Mouse (Mus musculus): ENCODE results near the gene Gm9747.

Gene Gm9747

DNA sequence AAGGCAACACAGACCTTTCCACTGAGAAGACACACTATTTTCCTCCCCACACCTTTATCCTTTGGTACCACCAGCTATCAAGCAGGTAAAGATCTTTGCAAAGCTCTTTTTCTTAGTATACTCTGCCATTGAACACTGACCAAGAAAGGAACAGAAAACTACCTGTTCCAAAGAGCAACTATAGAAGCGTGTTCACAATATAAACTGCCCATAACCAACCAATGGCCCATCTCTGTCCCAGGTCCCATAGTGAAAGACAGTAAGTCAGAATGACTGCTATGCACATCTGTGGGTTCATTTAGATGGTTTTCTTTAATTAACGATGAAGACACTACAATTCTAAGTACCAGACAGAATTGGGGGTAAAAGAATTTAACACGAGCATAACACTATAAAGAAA, at the start of gene Gm9747:
Gm9747 (plus strand) TSS at position 301 of the 400 bp plus-strand sequence.
- no peak for DNase-seq (ENCODE audit: low read depth, low spot score)

DNA sequence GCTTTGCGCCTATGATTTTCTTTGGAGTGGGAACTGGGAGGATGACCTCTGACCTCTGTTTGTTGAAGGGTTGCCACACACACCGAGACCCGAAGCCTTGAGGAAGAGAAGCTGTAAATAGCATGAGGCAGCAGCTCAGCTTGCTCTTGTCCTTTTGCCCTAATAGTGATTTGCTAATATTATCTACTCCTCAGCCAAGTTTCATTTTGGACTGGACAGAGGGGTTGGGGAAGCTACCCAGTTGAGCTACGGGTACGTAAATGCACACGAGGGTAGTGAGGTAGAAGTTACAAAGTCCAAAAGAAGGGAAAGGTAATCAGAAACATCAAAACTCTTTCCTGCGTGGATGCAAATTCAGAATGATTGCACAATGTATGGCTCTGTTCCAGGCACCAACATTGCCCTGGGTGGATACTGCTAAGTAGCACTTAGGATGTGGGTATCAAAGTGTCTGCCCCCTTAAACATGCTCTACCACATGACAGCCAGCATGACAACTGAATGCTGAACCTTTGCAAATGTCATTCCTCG, 48.9 kb upstream of the Gm9747 start:
- no peak for DNase-seq (ENCODE audit: low read depth, low spot score)

DNA sequence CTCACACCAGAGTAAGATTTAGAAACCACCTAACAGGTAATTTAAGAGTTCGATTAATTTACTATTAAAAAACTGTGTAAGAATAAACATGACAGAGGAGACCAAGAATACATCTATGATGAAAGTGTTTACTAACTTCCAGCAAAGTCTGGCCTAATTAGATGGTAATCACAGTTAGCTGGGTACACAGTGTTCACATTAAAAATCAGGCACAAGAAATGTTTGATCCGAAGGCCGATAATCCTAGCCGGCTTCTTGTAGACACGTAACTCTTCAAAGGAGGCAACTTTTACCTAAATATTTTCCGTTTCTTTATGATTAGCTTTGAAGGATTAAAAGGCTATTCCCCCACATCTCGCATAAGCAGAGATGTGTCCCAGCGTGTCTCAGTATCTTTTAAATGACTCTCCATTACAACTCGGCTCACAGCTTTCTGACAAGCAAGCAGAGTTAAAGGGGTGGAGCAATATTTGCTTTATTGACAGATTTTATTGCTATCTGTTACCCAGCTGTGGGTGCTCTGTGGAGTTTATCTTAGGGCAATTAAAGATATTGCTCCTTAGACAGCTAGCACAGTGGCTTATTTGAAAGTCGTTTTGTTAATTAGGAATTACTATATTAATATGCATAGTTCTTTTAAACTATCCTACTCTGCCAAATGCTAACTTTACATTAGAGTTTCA, 44.2 kb upstream of the Gm9747 start:
- no peak for DNase-seq (ENCODE audit: low read depth, low spot score)

DNA sequence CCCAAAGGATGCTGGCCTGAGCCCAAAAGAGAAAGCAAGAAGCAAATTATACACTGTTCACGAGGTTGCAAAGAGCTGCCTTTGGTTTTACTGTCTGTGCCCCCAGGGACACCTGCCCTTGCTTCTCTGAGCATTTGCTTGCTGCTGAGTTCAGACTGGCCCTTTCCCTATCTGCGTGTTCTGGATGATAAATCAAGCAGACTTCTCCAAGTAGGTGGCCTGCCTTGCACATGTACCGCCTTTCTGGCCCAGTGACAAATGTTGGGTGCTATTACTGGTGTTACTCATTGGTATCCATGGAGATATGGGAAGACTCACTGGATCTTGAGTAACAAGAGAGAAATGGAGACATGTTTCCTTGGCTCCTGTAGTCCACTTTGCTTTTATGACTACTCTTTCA, 43.4 kb upstream of the Gm9747 start:
- peak; percentile 35 for DNase-seq (ENCODE audit: low read depth, low spot score)

DNA sequence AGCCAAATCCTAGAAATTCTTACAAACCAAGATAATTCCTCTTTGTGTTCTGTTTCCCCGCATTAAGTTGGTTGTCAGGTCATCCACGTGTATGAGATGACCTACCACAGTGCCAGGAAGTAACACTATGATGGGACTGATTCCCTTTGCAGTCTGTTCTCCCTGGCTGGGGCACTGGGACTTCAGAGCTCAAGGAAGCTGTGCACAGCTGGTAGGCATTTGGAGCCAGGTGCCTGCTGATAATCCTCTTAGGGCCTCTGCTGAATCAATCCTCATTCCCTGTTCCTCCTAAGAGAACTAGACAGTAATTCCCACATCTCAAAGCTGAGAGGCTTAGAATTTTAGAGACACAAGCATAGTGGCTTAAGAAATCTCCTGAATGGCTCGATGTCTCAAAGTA, 41.3 kb upstream of the Gm9747 start:
- DNase-seq (ENCODE audit: low read depth, low spot score): no peak

GRCm38 (mm10) chr1:82199918-82200317, 33.0 kb upstream of the Gm9747 start:
- no peak for DNase-seq (ENCODE audit: low read depth, low spot score)

DNA sequence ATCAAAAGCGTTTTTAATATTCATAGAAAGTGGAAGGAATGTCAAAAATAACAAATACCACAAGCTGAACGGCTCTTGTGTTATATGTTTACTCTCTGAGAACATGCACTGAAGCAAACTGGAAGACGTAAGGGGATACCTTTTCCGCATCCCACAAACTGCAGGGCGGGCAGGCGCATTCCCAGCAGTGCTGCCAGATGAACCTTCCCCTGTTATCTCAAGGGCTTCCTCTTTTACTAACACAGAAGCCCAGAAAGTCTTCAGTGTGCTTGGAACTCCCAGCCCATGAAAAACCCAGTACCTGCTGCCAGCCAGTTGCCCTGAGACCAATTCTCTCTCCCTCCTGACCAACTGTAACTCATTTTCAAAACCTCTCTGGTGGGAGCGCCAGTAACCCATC, 32.3 kb upstream of the Gm9747 start:
- DNase-seq (ENCODE audit: low read depth, low spot score): no peak

GRCm38 (mm10) chr1:82207511-82207910, 25.4 kb upstream of the Gm9747 start:
- DNase-seq (ENCODE audit: low read depth, low spot score): no peak

DNA sequence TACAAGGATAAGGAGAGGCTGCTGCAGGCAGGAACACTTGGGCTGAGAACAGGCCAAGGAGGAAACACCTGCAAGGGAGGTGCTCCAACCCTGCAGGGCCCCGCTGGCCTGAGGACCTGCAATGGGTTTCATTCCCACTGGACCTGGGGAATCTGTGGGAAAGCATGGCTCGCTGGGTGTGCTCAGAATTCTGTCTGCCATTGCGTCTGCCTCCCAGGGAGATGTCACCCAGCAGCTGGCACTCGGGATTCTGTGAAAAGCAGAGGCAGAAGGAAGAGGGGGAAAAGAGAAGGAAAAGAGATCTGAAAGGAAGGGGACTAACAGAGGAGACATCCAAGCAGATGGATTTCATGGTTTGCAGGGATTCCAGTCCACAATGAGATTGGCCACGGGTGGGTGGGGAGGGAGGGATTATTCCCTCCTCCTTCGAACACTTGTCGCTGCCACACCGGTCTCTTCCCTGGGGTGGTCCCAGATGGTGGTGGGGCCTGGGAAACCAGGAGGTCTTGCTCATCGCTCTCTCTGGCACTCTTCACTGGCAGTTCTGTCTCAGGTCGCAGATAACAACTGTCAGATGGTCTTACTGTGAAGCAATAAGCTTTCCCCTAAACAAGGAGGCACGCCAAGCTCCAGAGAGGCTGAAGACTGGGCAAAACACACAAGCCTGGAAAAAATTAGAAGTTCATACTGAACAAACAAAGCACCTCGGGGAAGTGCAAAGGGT, 12.1 kb upstream of the Gm9747 start:
- DNase-seq (ENCODE audit: low read depth, low spot score): no peak

DNA sequence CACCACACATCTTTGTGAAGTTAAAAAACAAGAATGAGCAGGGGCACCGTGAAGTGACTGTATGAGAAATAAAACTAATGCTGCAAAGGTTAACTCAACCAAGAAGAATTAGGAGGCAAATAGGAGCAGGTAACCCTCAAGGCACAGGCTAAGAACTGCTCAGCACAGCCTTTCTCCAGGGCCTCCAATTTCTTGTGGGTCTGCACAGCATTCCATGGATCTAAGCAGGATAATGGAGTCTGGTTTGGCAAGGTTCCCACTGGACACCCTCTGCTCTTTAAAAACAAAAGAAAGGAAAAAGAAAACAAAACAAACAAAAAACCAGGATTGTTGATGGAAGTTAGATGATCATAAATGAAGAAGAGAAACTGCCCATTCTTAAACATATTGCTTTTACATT, 11.4 kb upstream of the Gm9747 start:
- DNase-seq (ENCODE audit: low read depth, low spot score): no peak

- DNase-seq (ENCODE audit: low read depth, low spot score): no peak
Observed at GRCm38 (mm10) chr1:82223042-82223795, 9.7 kb upstream of the Gm9747 start.

DNA sequence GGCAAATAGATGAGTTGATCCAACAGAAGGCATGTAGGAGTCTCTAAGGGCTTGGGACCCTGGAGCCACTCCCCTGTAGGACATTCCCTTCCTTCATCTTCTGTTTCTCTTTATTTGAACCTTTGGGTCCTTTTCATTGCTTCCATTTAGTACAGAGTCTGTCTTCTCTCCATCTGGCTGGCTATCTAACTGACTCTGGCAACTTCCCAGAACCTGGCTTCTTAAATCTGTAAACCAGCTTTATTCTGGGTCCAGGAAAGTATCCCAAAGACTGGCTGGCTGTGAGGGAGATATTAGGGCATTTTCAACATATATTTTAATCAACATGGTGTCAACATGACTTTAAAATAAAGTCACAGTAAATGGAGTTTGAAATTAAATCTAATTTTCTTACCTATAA, 4.1 kb upstream of the Gm9747 start:
- DNase-seq (ENCODE audit: low read depth, low spot score): no peak

DNA sequence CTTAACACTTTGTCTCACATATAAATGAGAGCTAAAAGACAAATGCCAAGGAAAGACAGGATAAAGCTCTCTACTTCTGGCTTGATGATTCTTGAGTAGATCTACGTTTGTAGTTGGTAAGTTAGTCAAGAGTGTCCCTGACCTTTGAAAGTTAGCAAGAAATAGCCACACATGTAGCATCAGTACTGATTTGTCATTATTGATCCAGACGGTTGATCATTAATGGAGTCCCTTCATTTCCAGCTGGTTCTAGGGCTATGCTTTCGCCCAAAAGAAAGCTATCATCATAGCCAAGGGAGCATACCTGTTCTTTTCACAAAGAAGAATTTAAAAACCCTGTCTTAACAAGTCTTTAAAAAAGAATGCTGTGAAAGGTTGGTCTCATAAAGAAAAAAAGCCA, 1.7 kb downstream of the Gm9747 start:
- DNase-seq (ENCODE audit: low read depth, low spot score): no peak

- DNase-seq (ENCODE audit: low read depth, low spot score): no peak
Observed at GRCm38 (mm10) chr1:82235455-82236104, 2.7 kb downstream of the Gm9747 start.

- no peak for DNase-seq (ENCODE audit: low read depth, low spot score)
Observed at GRCm38 (mm10) chr1:82238245-82238644, 5.3 kb downstream of the Gm9747 start.

GRCm38 (mm10) chr1:82239409-82240201, 6.7 kb downstream of the Gm9747 start:
- no peak for DNase-seq (ENCODE audit: low read depth, low spot score)

DNA sequence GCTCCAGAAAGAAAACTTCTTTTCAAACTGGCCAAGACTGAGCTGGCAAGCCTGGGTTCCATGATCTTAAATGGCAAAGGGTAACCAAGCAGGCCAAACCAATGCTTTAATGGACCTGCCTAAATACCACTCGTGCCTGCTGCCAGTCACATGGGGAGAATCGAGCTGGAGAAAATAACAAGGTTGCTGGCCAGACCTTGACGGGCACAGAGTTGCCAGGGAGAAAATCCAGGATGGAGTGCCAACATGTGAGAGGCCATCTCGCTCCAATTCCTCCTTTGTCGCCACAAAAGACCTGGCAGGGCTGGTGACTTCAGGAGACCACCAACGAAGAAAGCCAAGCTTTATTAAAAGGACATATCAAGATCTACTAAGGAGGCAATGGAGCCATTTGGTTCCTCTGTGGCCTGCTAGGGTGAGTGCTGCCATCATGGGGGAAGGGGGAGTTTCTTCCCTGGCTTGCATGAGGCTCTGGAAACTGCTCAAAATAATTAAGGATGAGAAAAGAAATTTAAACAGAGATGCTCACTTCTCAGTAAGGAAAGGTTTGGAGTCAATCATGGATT, 10.4 kb downstream of the Gm9747 start:
- no peak for DNase-seq (ENCODE audit: low read depth, low spot score)

GRCm38 (mm10) chr1:82245002-82245401, 12.1 kb downstream of the Gm9747 start:
- no peak for DNase-seq (ENCODE audit: low read depth, low spot score)

DNA sequence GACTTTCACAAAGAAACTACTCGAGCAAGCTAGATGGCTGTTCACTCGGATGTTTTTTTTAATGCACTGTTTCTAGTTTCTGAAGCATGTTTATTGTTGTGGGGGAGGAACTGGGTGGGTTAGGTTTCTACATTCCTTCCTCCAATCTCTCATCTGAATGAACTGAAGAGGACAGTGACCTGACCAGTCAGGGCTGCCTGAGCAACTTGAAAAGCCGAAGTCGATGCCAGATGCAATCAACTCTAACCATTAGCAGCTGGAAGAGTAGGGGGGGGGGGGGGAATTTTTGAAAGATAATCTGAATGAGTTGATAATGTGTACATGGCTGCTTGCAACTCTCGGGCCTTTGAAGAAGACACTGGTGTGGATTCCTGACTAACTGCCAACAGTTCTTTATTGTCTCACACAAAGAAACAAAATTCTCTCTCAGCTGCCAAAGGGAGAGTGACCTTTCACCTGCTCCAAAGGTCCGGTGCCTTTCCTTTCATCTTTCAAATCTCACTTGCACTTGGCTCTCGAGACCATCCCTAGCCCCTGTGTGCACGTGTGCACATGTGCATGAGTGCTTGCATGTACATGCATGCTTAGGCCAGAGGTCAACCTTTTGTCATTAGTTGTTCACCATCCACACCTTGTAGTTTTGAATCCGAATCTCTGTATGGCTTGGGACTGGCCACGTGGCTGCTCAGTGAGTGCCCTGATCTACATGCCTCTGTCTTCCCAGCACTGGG, 14.5 kb downstream of the Gm9747 start:
- DNase-seq (ENCODE audit: low read depth, low spot score): no peak

Measured in mesoderm, embryonic 11.5 days (tissue).